Comparison of ENCODE assay signal across 14 mouse cellular contexts in genomic region chr17:12080656-12081495, GRCm38 (mm10). TPM values are rescaled to one million over a fixed set of nuclear protein-coding genes. Genes with fewer than 3 reads are reported as not detected.
A peak's percentile ranks its signal among the peaks of the same experiment; 100 is the strongest.
DNase-seq lines count a peak whose midpoint lies in the region; ATAC-seq and TF ChIP-seq lines count a peak whose summit lies in the region.
"Had no signal": no experiment of that assay in that cellular context is flagged by ENCODE, and none has a peak within 500 bp of the region (broad histone marks: within the 10 kb centered on the region; RNA-seq: fewer than 3 reads in every experiment).

No protein-coding gene starts in this region.

- H3K27me3 ChIP-seq in kidney, embryonic 14.5 days (ENCODE audit: control insufficient read depth, insufficient read depth, low read length) = no peaks in the 10 kb centered on the region
- no peaks in the 10 kb centered on the region for H3K27me3 ChIP-seq in lung, embryonic 15.5 days
- no peaks in the 10 kb centered on the region for H3K27me3 ChIP-seq in forebrain, embryonic 13.5 days
- H3K27me3 ChIP-seq in midbrain, postnatal 0 days (ENCODE audit: insufficient read depth, low read length) = no peaks in the 10 kb centered on the region
- H3K27me3 ChIP-seq: midbrain, embryonic 12.5 days; neural tube, embryonic 13.5 days had no signal

- H3K4me1 ChIP-seq in kidney, embryonic 14.5 days (ENCODE audit: control insufficient read depth, insufficient read depth, low read length) = no peaks in the 10 kb centered on the region
- H3K4me1 ChIP-seq in lung, embryonic 15.5 days = peaks cover 10% of the 10 kb centered on the region
- H3K4me1 ChIP-seq in forebrain, embryonic 13.5 days = 0 out of 2 replicates have a peak, but pooled peaks cover 7% of the 10 kb centered on the region
- no peaks in the 10 kb centered on the region for H3K4me1 ChIP-seq in midbrain, postnatal 0 days (ENCODE audit: insufficient read depth, low read length)
- H3K4me1 ChIP-seq: liver, embryonic 12.5 days; midbrain, embryonic 12.5 days; neural tube, embryonic 13.5 days had no signal

- H3K4me2 ChIP-seq in kidney, embryonic 14.5 days (replicated peaks; ENCODE audit: low read depth, low read length) = peak overlapping the region; percentile 24
- peak overlapping the region; percentile 39 for H3K4me2 ChIP-seq in lung, embryonic 15.5 days
- H3K4me2 ChIP-seq in forebrain, embryonic 13.5 days = no peak overlapping the region
- H3K4me2 ChIP-seq in midbrain, postnatal 0 days (ENCODE audit: low read depth, low read length, poor library complexity, severe bottlenecking) = no peak overlapping the region
- H3K4me2 ChIP-seq: liver, embryonic 12.5 days; midbrain, embryonic 12.5 days; neural tube, embryonic 13.5 days had no signal

- H3K36me3 ChIP-seq in kidney, embryonic 14.5 days (ENCODE audit: control insufficient read depth, insufficient read depth, low read length) = no peaks in the 10 kb centered on the region
- H3K36me3 ChIP-seq in lung, embryonic 15.5 days = no peaks in the 10 kb centered on the region
- no peaks in the 10 kb centered on the region for H3K36me3 ChIP-seq in forebrain, embryonic 13.5 days (ENCODE audit: poor library complexity, severe bottlenecking)
- no peaks in the 10 kb centered on the region for H3K36me3 ChIP-seq in midbrain, postnatal 0 days (ENCODE audit: insufficient read depth, low read length)
- H3K36me3 ChIP-seq: liver, embryonic 12.5 days; midbrain, embryonic 12.5 days; neural tube, embryonic 13.5 days had no signal

- no peak overlapping the region for H3K27ac ChIP-seq in kidney, embryonic 14.5 days (ENCODE audit: low read depth, low read length)
- no peak overlapping the region for H3K27ac ChIP-seq in lung, embryonic 15.5 days
- H3K27ac ChIP-seq in forebrain, embryonic 13.5 days = no peak overlapping the region
- H3K27ac ChIP-seq in midbrain, postnatal 0 days (ENCODE audit: low read depth, low read length) = no peak overlapping the region
- H3K27ac ChIP-seq: liver, embryonic 12.5 days; midbrain, embryonic 12.5 days; neural tube, embryonic 13.5 days had no signal

- WGBS in kidney, embryonic 14.5 days = 26% methylated on average over 20 of the region's 20 CpGs
- 21% methylated on average over 20 of the region's 20 CpGs for WGBS in lung, embryonic 15.5 days
- WGBS in forebrain, embryonic 13.5 days = 47% methylated on average over 20 of the region's 20 CpGs
- WGBS in midbrain, postnatal 0 days = 49% methylated on average over 20 of the region's 20 CpGs

- peak; percentile 62 for DNase-seq in urinary bladder, postnatal 14 days (ENCODE audit: low spot score)
- no peak for DNase-seq in urinary bladder, postnatal 4 days (ENCODE audit: low spot score in 2 of 2)
- no peak for DNase-seq in layer of hippocampus, postnatal 25 days (ENCODE audit: extremely low spot score in 1 of 2, low spot score in 1 of 2)
- DNase-seq in midbrain, postnatal 0 days (ENCODE audit: low spot score) = no peak
- DNase-seq: gastrocnemius, postnatal 14 days; right cerebral cortex, postnatal 4 days; thymus, postnatal 36 days had no signal

- TF ChIP-seq CTCF in midbrain, postnatal 0 days (IDR thresholded peaks at IDR 0.05) = no peak

- H3K4me3 ChIP-seq in kidney, embryonic 14.5 days (ENCODE audit: low read length) = no peak overlapping the region
- H3K4me3 ChIP-seq in lung, embryonic 15.5 days = no peak overlapping the region
- no peak overlapping the region for H3K4me3 ChIP-seq in forebrain, embryonic 13.5 days
- H3K4me3 ChIP-seq in midbrain, postnatal 0 days (ENCODE audit: low read depth, low read length) = no peak overlapping the region
- H3K4me3 ChIP-seq: liver, embryonic 12.5 days; midbrain, embryonic 12.5 days; neural tube, embryonic 13.5 days had no signal

- H3K9me3 ChIP-seq in kidney, embryonic 14.5 days (ENCODE audit: control insufficient read depth, low read length) = no peaks in the 10 kb centered on the region
- H3K9me3 ChIP-seq in lung, embryonic 15.5 days = no peaks in the 10 kb centered on the region
- H3K9me3 ChIP-seq in forebrain, embryonic 13.5 days (replicated peaks) = no peaks in the 10 kb centered on the region
- no peaks in the 10 kb centered on the region for H3K9me3 ChIP-seq in midbrain, postnatal 0 days (ENCODE audit: low read length)
- H3K9me3 ChIP-seq: liver, embryonic 12.5 days; midbrain, embryonic 12.5 days; neural tube, embryonic 13.5 days had no signal

- H3K9ac ChIP-seq in kidney, embryonic 14.5 days (ENCODE audit: low read depth, low read length) = no peak overlapping the region
- no peak overlapping the region for H3K9ac ChIP-seq in lung, embryonic 15.5 days
- H3K9ac ChIP-seq in forebrain, embryonic 13.5 days = no peak overlapping the region
- H3K9ac ChIP-seq in midbrain, postnatal 0 days (replicated peaks; ENCODE audit: low read length, poor library complexity, severe bottlenecking) = no peak overlapping the region
- H3K9ac ChIP-seq: liver, embryonic 12.5 days; midbrain, embryonic 12.5 days; neural tube, embryonic 13.5 days had no signal

- peak; percentile 66; the same call in 1 of the 2 replicates for ATAC-seq in kidney, embryonic 14.5 days (ENCODE audit: low FRiP score, low TSS enrichment)
- 0 out of 2 replicates have a peak, but pooled peaks have one; percentile 39 for ATAC-seq in lung, embryonic 15.5 days (ENCODE audit: borderline replicate concordance, extremely low read depth, low FRiP score, low TSS enrichment)
- no peak for ATAC-seq in forebrain, embryonic 13.5 days
- ATAC-seq in midbrain, postnatal 0 days (ENCODE audit: low FRiP score) = no peak
- ATAC-seq: activated CD4-positive, CD25-positive, alpha-beta regulatory T cell, adult 4 months; liver, embryonic 12.5 days had no signal

RNA-seq across cellular contexts. Expression of gene Agpat4, which starts 37.6 kb away (rescaled TPM):
- polyA plus RNA-seq in kidney, embryonic 14.5 days (2014; fragmentation: Nextera tagmentation; extraction: Ambion mirVana) = 20.9 and 26.5 TPM in 2 replicates
- 38.8 and 43.7 TPM in 2 replicates for polyA plus RNA-seq in lung, embryonic 15.5 days (2015; fragmentation: Nextera tagmentation; extraction: Ambion mirVana)
- 46.5 and 47.3 TPM in 2 replicates for polyA plus RNA-seq in forebrain, embryonic 13.5 days (2015; fragmentation: Nextera tagmentation; extraction: Ambion mirVana)
- total RNA-seq in layer of hippocampus, postnatal 25 days (2021) = 10 to 100 TPM; 72.5 to 74.5 TPM
- 43.2 and 47.7 TPM in 2 replicates for total RNA-seq in midbrain, postnatal 0 days (2014; rRNA removed)
- 56.4 and 58.2 TPM in 2 replicates for polyA plus RNA-seq in midbrain, postnatal 0 days (2015; fragmentation: Nextera tagmentation; extraction: Ambion mirVana)

Comparison
In these comparisons a context has a peak if more than half of its experiments do, and no peak if none do; other contexts are left out.
1. ATAC-seq: peak in kidney, embryonic 14.5 days (single experiment) and lung, embryonic 15.5 days (single experiment); none in forebrain, embryonic 13.5 days (single experiment) and midbrain, postnatal 0 days (single experiment).
2. H3K4me2 ChIP-seq: peak in kidney, embryonic 14.5 days (single experiment) and lung, embryonic 15.5 days (single experiment); none in forebrain, embryonic 13.5 days (single experiment) and midbrain, postnatal 0 days (single experiment).